Mouse (Mus musculus): ENCODE measurements around the gene Timp4. TPM values are rescaled to one million over a fixed set of nuclear protein-coding genes. Genes with fewer than 3 reads are reported as not detected.

Timp4 gene
- total and polyA plus RNA-seq, 3 experiments = not detected

DNA sequence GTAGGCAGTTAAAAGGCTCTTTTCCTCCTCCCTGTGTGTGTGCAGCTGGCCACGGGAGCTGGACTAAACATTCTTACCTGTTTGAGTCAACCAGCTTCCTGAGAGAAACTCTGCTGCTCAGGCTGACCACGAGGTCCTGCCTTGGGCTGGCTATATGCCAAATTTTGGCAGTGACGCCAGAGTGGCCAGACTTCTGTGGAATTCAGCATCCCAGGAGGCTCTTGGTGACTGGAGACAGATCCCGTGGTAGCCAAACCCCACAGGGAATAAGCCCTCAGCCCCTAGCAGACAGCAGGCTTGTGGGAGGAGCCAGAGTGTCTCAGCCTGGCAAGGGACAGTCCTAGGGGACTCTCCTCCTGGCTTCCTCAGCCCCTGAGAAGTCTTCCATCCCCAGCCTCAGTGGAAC lies 19.9 kb upstream of the Timp4 start:
- H3K27me3 ChIP-seq (replicated peaks) = no peaks in the 10 kb centered on the region
- H3K79me2 ChIP-seq (replicated peaks; ENCODE audit: control insufficient read depth, extremely low read depth, insufficient read depth, poor library complexity, severe bottlenecking) = no peaks in the 10 kb centered on the region
- in situ Hi-C loops (cut with MboI; ENCODE audit: low pct_ligation_motif_present, low pct_unique_long_range_greater_than_20kb, low sequenced_read_pairs) = loop anchor here (10.0 to 25.0 kb wide), 2 partner anchors 263 to 335 kb away; no protein-coding TSS in a partner anchor
- no peak overlapping the region for H3K9ac ChIP-seq (ENCODE audit: insufficient read depth, low read depth)
- no peak overlapping the region for H3K4me2 ChIP-seq (ENCODE audit: insufficient read depth, low read depth, poor library complexity, severe bottlenecking)
- no peak overlapping the region for H3K4me3 ChIP-seq (replicated peaks in 1 of 3; ENCODE audit: low read depth in 2 of 3, low read length in 2 of 3, poor library complexity in 1 of 3)
- H3K9me3 ChIP-seq (replicated peaks; ENCODE audit: low read length) = no peaks in the 10 kb centered on the region
- DNase-seq (ENCODE audit: extremely low read depth) = no peak
- no peaks in the 10 kb centered on the region for H3K36me3 ChIP-seq (replicated peaks in 1 of 2; ENCODE audit: control insufficient read depth in 1 of 2, insufficient read depth in 1 of 2, low read length in 1 of 2)
- TF ChIP-seq BHLHE40 (IDR thresholded peaks at IDR 0.05; ENCODE audit: low read depth, low read length) (peak; percentile 38), ELF1 (IDR thresholded peaks at IDR 0.05; ENCODE audit: low read depth, low read length) (no peak), IRF4 (IDR thresholded peaks at IDR 0.05; ENCODE audit: low read depth, low read length) (peak; percentile 54; the same call in 1 of the 2 replicates), MEF2A (IDR thresholded peaks at IDR 0.05; ENCODE audit: borderline replicate concordance, low read depth, low read length) (no peak), TBP (conservative IDR thresholded peaks at IDR 0.05; ENCODE audit: low read depth, low read length) (no peak), USF1 (IDR thresholded peaks at IDR 0.05; ENCODE audit: low read depth, low read length) (no peak), USF2 (conservative IDR thresholded peaks at IDR 0.05; ENCODE audit: low read depth, low read length) (no peak), ZKSCAN1 (IDR thresholded peaks at IDR 0.05; ENCODE audit: borderline replicate concordance, low read depth, low read length) (no peak)
- dilution Hi-C loops (cut with MboI; ENCODE audit: extremely low pct_ligation_motif_present, extremely low pct_unique_long_range_greater_than_20kb, low sequenced_read_pairs) = no loop called here
- no peak overlapping the region for H3K27ac ChIP-seq (ENCODE audit: insufficient read depth, low read depth)
- peaks cover 0 to 6% of the 10 kb centered on the region in 2 experiments; a peak in 2 of 4 replicates for H3K4me1 ChIP-seq (ENCODE audit: control insufficient read depth in 1 of 2, insufficient read depth in 2 of 2)

DNA sequence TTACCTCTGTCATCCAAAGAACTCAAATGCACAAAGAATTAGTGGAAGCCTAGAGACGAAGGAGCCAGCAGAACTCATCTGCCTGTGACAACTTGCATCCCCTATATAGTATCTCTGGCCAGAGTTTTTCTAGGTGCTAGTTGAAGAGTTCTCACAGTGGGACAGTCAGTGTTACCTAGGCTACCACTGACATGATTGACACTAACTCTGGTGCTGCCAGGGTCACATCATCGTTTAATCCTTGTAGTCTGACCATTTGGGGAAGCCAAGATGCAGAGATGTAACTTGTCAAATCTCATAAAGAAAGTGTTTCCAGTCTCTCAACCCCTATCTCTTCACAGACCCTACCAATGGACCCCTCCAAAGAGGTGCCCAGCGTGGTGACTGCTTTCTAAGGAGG lies 19.3 kb upstream of the Timp4 start:
- Histone ChIP-seq H3K79me2 (replicated peaks; ENCODE audit: control insufficient read depth, extremely low read depth, insufficient read depth, poor library complexity, severe bottlenecking) (no peaks in the 10 kb centered on the region), H3K27me3 (replicated peaks) (no peaks in the 10 kb centered on the region), H3K9ac (ENCODE audit: insufficient read depth, low read depth) (no peak overlapping the region), H3K4me1 (ENCODE audit: control insufficient read depth in 1 of 2, insufficient read depth in 2 of 2) (peaks cover 0 to 6% of the 10 kb centered on the region in 2 experiments; a peak in 2 of 4 replicates), H3K36me3 (replicated peaks in 1 of 2; ENCODE audit: control insufficient read depth in 1 of 2, insufficient read depth in 1 of 2, low read length in 1 of 2) (peaks cover 0 to 4% of the 10 kb centered on the region in 2 experiments), H3K27ac (ENCODE audit: insufficient read depth, low read depth) (no peak overlapping the region), H3K4me2 (ENCODE audit: insufficient read depth, low read depth, poor library complexity, severe bottlenecking) (no peak overlapping the region), H3K9me3 (replicated peaks; ENCODE audit: low read length) (no peaks in the 10 kb centered on the region), H3K4me3 (replicated peaks in 1 of 3; ENCODE audit: low read depth in 2 of 3, low read length in 2 of 3, poor library complexity in 1 of 3) (no peak overlapping the region)
- no peak for DNase-seq (ENCODE audit: extremely low read depth)
- in situ Hi-C loops (cut with MboI; ENCODE audit: low pct_ligation_motif_present, low pct_unique_long_range_greater_than_20kb, low sequenced_read_pairs) = loop anchor here (10.0 to 25.0 kb wide), 2 partner anchors 263 to 334 kb away; no protein-coding TSS in a partner anchor
- TF ChIP-seq NELFE (IDR thresholded peaks at IDR 0.05; ENCODE audit: low read depth, low read length) (no peak), E2F4 (IDR thresholded peaks at IDR 0.05; ENCODE audit: insufficient replicate concordance, low read depth, low read length) (no peak), MXI1 (IDR thresholded peaks at IDR 0.05; ENCODE audit: low read depth, low read length) (no peak), MAX (IDR thresholded peaks at IDR 0.05; ENCODE audit: low read length) (no peak), TBP (conservative IDR thresholded peaks at IDR 0.05; ENCODE audit: low read depth, low read length) (no peak), KAT2A (IDR thresholded peaks at IDR 0.05; ENCODE audit: insufficient replicate concordance, low read length) (no peak), TCF12 (IDR thresholded peaks at IDR 0.05; ENCODE audit: low read depth, low read length) (no peak), POLR2A (IDR thresholded peaks at IDR 0.05; ENCODE audit: low read depth, low read length) (no peak), EP300 (IDR thresholded peaks at IDR 0.05; ENCODE audit: low read length) (no peak), IRF4 (IDR thresholded peaks at IDR 0.05; ENCODE audit: low read depth, low read length) (no peak), GABPA (IDR thresholded peaks at IDR 0.05; ENCODE audit: insufficient replicate concordance, low read depth, low read length) (no peak), RAD21 (IDR thresholded peaks at IDR 0.05; ENCODE audit: low read depth, low read length) (no peak), CHD1 (IDR thresholded peaks at IDR 0.05; ENCODE audit: low read depth, low read length) (no peak), MEF2A (IDR thresholded peaks at IDR 0.05; ENCODE audit: borderline replicate concordance, low read depth, low read length) (no peak), SMC3 (IDR thresholded peaks at IDR 0.05; ENCODE audit: low read depth, low read length) (no peak), JUN (IDR thresholded peaks at IDR 0.05; ENCODE audit: insufficient read depth, low read depth, low read length) (no peak), USF2 (conservative IDR thresholded peaks at IDR 0.05; ENCODE audit: low read depth, low read length) (no peak), ZMIZ1 (IDR thresholded peaks at IDR 0.05; ENCODE audit: low read depth, low read length) (no peak)
- dilution Hi-C loops (cut with MboI; ENCODE audit: extremely low pct_ligation_motif_present, extremely low pct_unique_long_range_greater_than_20kb, low sequenced_read_pairs) = no loop called here

All from CH12.LX (cell line).